Mouse (Mus musculus): ENCODE measurements around the gene Olfr325.
"Not testable (repeated sequence)": the region's sequence is repeated elsewhere in the genome, so short reads cannot be mapped to it uniquely, and the experiment has no call there.

Gene Olfr325

GRCm38 (mm10) chr11:58577430-58577829 is at the start of gene Olfr325:
TSS of gene Olfr325 (plus strand) at chr11:58577730.
- no peak for DNase-seq

GRCm38 (mm10) chr11:58534736-58535135 is 42.8 kb upstream of the Olfr325 start, which contains the start of gene Olfr330:
TSS of gene Olfr330 (minus strand) at chr11:58534836.
- not testable (repeated sequence) for DNase-seq

- DNase-seq = no peak
Measured at GRCm38 (mm10) chr11:58546322-58546721, 31.2 kb upstream of the Olfr325 start, which contains the start of gene Olfr329-ps. TSS of gene Olfr329-ps (minus strand) at chr11:58546422.

GRCm38 (mm10) chr11:58555536-58555935 is 22.0 kb upstream of the Olfr325 start, which contains the start of gene Olfr328:
TSS of gene Olfr328 (minus strand) at chr11:58555636.
- DNase-seq = peak in 1 of 2 experiments; percentile 6

- DNase-seq = no peak
Measured at GRCm38 (mm10) chr11:58570405-58570804, 7.1 kb upstream of the Olfr325 start, which contains the start of gene Olfr224. TSS of gene Olfr224 (minus strand) at chr11:58570553.

GRCm38 (mm10) chr11:58578636-58579035 is 1.1 kb downstream of the Olfr325 start:
- peak; percentile 6 to 21 for DNase-seq

- DNase-seq = peak; percentile 65 to 77
Measured at GRCm38 (mm10) chr11:58587898-58588348, 10.4 kb downstream of the Olfr325 start.

- DNase-seq = no peak
Measured at GRCm38 (mm10) chr11:58588620-58589250, 11.2 kb downstream of the Olfr325 start.

GRCm38 (mm10) chr11:58594814-58595213 is 17.3 kb downstream of the Olfr325 start, which contains the start of gene Olfr324:
TSS of gene Olfr324 (plus strand) at chr11:58595114.
- DNase-seq = no peak

GRCm38 (mm10) chr11:58597837-58598236 is 20.3 kb downstream of the Olfr325 start:
- no peak for DNase-seq

GRCm38 (mm10) chr11:58602062-58602461 is 24.5 kb downstream of the Olfr325 start:
- DNase-seq = no peak

GRCm38 (mm10) chr11:58602800-58603560 is 25.4 kb downstream of the Olfr325 start:
- no peak for DNase-seq

- no peak for DNase-seq
Measured at GRCm38 (mm10) chr11:58604688-58605087, 27.2 kb downstream of the Olfr325 start.

GRCm38 (mm10) chr11:58605228-58605627 is 27.7 kb downstream of the Olfr325 start:
- no peak for DNase-seq

- DNase-seq = no peak
Measured at GRCm38 (mm10) chr11:58606177-58606919, 28.8 kb downstream of the Olfr325 start.

GRCm38 (mm10) chr11:58607030-58607429 is 29.5 kb downstream of the Olfr325 start:
- DNase-seq = no peak

GRCm38 (mm10) chr11:58613359-58613758 is 35.8 kb downstream of the Olfr325 start:
- no peak for DNase-seq

GRCm38 (mm10) chr11:58614526-58614925 is 37.0 kb downstream of the Olfr325 start:
- peak; percentile 27 to 44 for DNase-seq

GRCm38 (mm10) chr11:58615975-58616374 is 38.4 kb downstream of the Olfr325 start, which contains the start of gene 2210407C18Rik:
TSS of gene 2210407C18Rik (minus strand) at chr11:58616075.
- no peak for DNase-seq

GRCm38 (mm10) chr11:58618369-58618768 is 40.8 kb downstream of the Olfr325 start:
- DNase-seq = no peak

GRCm38 (mm10) chr11:58618793-58619192 is 41.3 kb downstream of the Olfr325 start:
- no peak for DNase-seq

GRCm38 (mm10) chr11:58626146-58626545 is 48.6 kb downstream of the Olfr325 start:
- DNase-seq = no peak

GRCm38 (mm10) chr11:58630401-58630800 is 52.9 kb downstream of the Olfr325 start, which contains the start of gene Olfr323:
TSS of gene Olfr323 (minus strand) at chr11:58630501.
- no peak for DNase-seq
